Mouse (Mus musculus) forebrain, postnatal 0 days (tissue): ENCODE measurements at regions not wholly inside any gene's neighbourhood (a gene's known extent, or its start where the extent isn't known, plus 50 kb on each side); places are given as distances from the start of the nearest gene placed in this dataset.
"Not testable (repeated sequence)": the region's sequence is repeated elsewhere in the genome, so short reads cannot be mapped to it uniquely, and the experiment has no call there.

Experiments
- ATAC-seq: fragments of 200-750 bp; cut with Nextera tagmentation; 2 replicates; pipeline ENCODE4 v1.8.0; 2017; ENCODE audit warnings: mild to moderate bottlenecking, moderate library complexity
- DNase-seq: peaks from one replicate; pipeline ENCODE4 v3.0.0-alpha.2; 2015
- H3K27ac ChIP-seq: fragments of 300-500 bp; sonication (generic); 2 replicates; pipeline ENCODE4 v1.5.1; 2014; ENCODE audit warnings: low read depth, mild to moderate bottlenecking, antibody characterized with exemption, low read length, moderate library complexity, mixed read lengths
- H3K27me3 ChIP-seq: fragments of 300-500 bp; sonication (generic); 2 replicates; pipeline ENCODE4 v1.6.1; 2014; ENCODE audit warnings: mild to moderate bottlenecking, low read length, mixed read lengths; ENCODE audit not compliant: insufficient read depth
- H3K36me3 ChIP-seq: fragments of 300-500 bp; sonication (generic); 2 replicates; pipeline ENCODE4 v1.6.1; 2014; ENCODE audit warnings: mild to moderate bottlenecking, moderate library complexity; ENCODE audit not compliant: insufficient read depth
- H3K4me1 ChIP-seq: fragments of 300-500 bp; sonication (generic); 2 replicates; pipeline ENCODE4 v1.6.1; 2014; ENCODE audit warnings: antibody characterized with exemption; ENCODE audit not compliant: insufficient read depth
- H3K4me2 ChIP-seq: fragments of 300-500 bp; sonication (generic); 2 replicates; pipeline ENCODE4 v1.6.1; 2014; ENCODE audit warnings: low read depth, mild to moderate bottlenecking, moderate library complexity
- H3K4me3 ChIP-seq: fragments of 300-500 bp; sonication (generic); 2 replicates; pipeline ENCODE4 v1.5.1; 2014; ENCODE audit warnings: low read depth, low read length, mixed read lengths
- H3K9ac ChIP-seq: fragments of 300-500 bp; sonication (generic); 2 replicates; pipeline ENCODE4 v1.6.1; 2014; ENCODE audit warnings: mild to moderate bottlenecking
- H3K9me3 ChIP-seq: fragments of 300-500 bp; sonication (generic); 2 replicates; pipeline ENCODE4 v1.6.1; 2016; ENCODE audit warnings: low read length
- CTCF ChIP-seq: sonication (generic); IDR thresholded peaks from 2 replicates; pipeline ENCODE4 v1.5.1; 2016; ENCODE audit warnings: antibody characterized with exemption, control low read depth, low read depth
- WGBS: fragments of 180-500 bp; shearing (Covaris S2); extraction: QIAGEN DNeasy Blood & Tissue Kit; methylation state at CpG from one replicate; pipeline ENCODE4 v1.1.7; 2014; 5-methylcytosine and 5-hydroxymethylcytosine counted together

GRCm38 (mm10) chr13:50754911-50755310 lies 56.8 kb downstream of the Gm8765 start:
- not testable (repeated sequence) for H3K36me3 ChIP-seq, DNase-seq, H3K4me3 ChIP-seq, H3K27me3 ChIP-seq, ATAC-seq, H3K9me3 ChIP-seq, H3K4me2 ChIP-seq, H3K27ac ChIP-seq, H3K4me1 ChIP-seq, H3K9ac ChIP-seq

- not testable (repeated sequence) for H3K9ac ChIP-seq, H3K9me3 ChIP-seq, H3K27me3 ChIP-seq, DNase-seq, H3K4me2 ChIP-seq, H3K27ac ChIP-seq, H3K4me1 ChIP-seq, H3K36me3 ChIP-seq, H3K4me3 ChIP-seq, ATAC-seq
- WGBS: 61% methylated on average over 1 of the region's 1 CpGs
These were observed 58.2 kb downstream of the Gm8765 start for GRCm38 (mm10) chr13:50756334-50756733.

GRCm38 (mm10) chr13:50764618-50765017 lies 66.5 kb downstream of the Gm8765 start:
- TF ChIP-seq CTCF: no peak
- Histone ChIP-seq H3K9ac (no peak overlapping the region), H3K4me3 (no peak overlapping the region), H3K9me3 (no peaks in the 10 kb centered on the region), H3K4me2 (no peak overlapping the region), H3K36me3 (no peaks in the 10 kb centered on the region), H3K27ac (no peak overlapping the region), H3K27me3 (no peaks in the 10 kb centered on the region), H3K4me1 (no peaks in the 10 kb centered on the region)
- DNase-seq: no peak
- WGBS: 86% methylated on average over 2 of the region's 2 CpGs
- ATAC-seq: no peak

GRCm38 (mm10) chr13:50780036-50780435 lies 81.9 kb downstream of the Gm8765 start:
- not testable (repeated sequence) for H3K27ac ChIP-seq, H3K36me3 ChIP-seq, ATAC-seq, H3K9ac ChIP-seq, H3K4me2 ChIP-seq, H3K4me3 ChIP-seq, H3K9me3 ChIP-seq, H3K27me3 ChIP-seq, DNase-seq, H3K4me1 ChIP-seq

- not testable (repeated sequence) for H3K27me3 ChIP-seq, H3K4me1 ChIP-seq, H3K36me3 ChIP-seq, H3K9ac ChIP-seq, H3K27ac ChIP-seq, H3K4me3 ChIP-seq, H3K9me3 ChIP-seq, H3K4me2 ChIP-seq
- WGBS: 22% methylated on average over 4 of the region's 5 CpGs
- peak; percentile 51 for TF ChIP-seq CTCF
- peak; percentile 68 for ATAC-seq
- DNase-seq: peak; percentile 29
These were observed 131.9 kb downstream of the Gm8765 start for GRCm38 (mm10) chr13:50829879-50830550.
